Mouse (Mus musculus) c-Kit-negative CD71-positive TER-119-positive erythroid progenitor cells, embryonic 14.5 days (primary cell): ENCODE data around the gene Hoxb3.

Source experiments
- DNase-seq: peaks from one replicate; pipeline ENCODE4 v3.0.0-alpha.2; 2013; ENCODE audit warnings: low read depth, low spot score

Gene Hoxb3

DNA sequence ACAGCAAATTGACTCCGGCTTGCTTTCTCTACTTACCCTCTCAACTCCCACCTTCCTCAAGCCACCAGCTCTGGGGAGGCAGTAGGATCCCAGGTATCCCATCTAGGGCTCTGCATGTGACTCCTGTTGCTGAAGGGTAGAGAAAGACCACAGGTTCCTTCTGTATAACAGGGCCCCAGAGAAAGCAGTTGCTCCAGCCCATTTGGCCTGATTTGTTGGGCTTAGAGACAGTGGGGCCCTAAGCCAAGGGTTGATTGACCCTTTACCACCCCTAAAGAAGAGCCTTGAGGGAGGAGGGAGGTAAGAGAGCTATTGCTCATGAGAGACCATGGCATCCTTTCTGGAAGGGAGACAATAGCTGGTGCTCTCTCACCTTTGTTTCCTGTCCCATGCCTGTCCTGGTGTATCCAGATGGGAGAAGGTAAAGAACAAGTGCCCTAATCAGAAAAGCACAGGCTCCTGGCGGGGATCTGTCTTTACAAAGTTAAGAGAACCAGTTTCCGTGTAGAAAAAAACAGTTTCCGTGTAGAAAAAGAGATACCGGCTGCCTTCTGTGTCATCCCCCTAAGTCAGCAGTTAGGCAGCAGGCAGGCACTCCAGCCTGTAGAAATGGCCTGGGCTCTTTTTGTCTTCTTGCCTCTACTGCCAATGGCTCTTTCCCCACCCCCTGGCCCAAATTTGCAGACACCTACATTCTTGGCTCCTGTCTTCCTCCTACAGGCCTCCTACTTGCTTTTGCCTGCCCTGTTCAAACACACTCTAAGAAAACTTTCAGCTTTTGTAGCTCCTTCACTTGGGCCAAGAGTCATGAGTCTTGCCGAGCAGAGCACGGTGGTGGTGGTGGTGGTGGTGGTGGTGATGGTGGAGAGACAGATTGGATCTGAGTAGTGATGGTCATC is 16.1 kb downstream of the Hoxb3 start:
- no peak for DNase-seq

DNA sequence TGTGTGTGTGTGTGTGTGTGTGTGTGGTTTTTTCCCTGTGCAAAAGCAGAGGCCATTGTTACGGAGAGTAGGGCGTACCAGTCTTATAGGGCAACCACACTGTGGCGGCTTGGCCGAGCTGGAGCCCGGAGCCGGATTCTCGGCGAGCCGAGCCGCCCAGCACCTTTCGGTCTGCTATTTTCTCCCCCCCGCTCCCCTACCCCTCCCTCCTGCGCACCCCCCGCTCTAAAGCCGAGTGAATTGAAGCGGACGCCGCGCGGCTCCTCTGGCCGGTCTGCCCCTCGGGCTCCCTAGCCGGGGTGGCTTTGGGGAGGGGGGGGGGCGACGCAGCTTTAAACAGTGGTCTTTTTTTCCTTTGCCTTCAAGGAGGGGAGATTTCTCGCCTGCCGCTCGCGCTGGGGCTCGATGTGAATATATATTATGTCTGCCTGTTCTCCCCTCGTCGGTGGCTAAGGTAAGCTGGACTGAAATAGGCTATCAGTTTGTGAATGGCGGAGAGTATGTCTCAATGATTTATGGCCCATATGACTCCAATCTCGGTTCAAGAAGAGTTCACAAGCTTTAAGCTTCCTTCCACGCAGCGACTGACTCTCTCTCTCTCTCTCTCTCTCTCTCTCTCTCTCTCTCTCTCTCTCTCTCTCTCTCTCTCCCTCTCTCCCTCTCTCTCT is 17.7 kb downstream of the Hoxb3 start:
- DNase-seq, result no peak

DNA sequence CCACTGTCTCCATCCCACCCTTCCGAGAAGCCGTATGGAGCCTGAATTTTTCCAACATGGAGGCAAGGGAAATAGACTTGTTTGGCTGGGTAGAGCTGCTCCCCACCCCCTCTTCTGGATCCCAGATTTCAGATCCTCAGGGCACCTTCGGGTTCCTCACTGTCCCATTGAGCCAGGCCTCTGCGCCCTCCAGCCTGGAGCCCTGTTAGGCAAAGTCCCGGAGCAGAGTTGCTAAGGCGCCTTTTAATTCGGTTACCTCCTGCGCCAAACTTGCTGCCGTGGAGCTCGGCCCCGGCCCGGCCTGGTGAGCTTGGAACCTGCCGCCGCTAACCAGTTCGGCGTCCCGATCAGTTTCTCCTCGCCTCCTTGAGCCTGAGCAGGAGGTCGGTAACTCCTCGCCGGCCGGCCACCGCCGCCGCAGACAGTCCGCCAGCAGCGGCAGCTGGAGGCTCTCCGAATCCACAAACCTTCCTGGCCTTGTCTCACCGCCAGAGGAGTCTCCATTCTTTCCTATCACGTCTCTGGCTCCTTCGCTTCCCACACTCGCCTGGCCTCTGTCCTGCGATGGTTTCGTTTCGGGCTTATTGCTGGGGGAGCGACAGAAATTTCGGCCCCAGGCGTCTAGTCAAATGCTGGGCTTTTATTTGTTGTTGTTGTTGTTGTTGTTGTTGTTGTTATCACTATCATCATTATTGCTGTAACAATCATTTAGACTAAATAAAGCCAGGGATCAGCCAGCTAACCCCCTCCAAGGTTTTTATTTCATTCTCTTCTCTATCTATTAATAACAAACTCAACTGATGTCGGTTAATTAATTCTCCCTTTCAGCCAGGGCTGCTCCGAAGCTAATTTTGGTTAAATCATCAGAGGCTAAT is 18.8 kb downstream of the Hoxb3 start:
- DNase-seq, result no peak

DNA sequence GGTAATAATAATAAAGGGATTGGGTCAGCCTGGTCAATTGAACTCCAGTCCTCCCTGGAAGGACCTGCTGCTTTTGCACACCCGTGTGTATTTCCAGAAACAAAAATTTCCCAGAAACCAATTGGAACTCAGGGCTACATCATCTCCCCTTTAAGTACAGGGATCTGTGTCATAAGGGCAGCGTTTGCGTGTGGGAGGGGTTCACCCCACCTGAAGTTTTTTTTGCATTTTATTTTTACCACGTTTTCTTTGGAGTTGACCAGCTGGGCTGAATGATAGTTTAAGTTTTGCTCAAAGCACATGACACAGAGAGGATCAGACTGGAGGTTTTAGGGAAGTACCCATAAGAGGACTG is 19.4 kb downstream of the Hoxb3 start:
- DNase-seq, result no peak

DNA sequence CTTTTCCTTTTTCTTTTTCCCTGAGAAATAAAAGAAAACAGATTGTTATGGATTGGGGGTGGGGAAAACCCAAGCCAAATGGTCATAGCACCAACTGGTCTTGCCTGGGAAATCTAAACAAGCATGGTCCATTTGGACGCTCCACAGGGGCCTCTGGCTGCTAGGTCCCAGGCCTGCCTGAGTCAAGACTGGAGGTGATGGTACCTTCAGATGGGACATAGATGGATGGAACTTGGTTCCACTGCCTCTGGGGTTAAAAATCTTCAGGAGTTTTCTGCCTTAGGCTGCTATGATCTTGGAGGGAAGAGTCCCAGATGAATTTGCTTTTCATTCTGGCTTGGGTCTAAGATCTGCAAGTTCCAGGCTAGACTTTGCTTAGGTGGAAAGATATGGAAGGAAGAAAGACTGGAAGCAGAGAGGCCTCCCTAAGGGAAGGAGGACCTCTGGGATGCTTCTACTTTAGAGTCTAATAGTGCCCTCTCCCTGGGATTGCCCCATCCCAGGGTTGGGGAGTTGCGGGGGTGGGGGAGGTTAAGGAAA is 20.1 kb downstream of the Hoxb3 start:
- DNase-seq, result no peak

DNA sequence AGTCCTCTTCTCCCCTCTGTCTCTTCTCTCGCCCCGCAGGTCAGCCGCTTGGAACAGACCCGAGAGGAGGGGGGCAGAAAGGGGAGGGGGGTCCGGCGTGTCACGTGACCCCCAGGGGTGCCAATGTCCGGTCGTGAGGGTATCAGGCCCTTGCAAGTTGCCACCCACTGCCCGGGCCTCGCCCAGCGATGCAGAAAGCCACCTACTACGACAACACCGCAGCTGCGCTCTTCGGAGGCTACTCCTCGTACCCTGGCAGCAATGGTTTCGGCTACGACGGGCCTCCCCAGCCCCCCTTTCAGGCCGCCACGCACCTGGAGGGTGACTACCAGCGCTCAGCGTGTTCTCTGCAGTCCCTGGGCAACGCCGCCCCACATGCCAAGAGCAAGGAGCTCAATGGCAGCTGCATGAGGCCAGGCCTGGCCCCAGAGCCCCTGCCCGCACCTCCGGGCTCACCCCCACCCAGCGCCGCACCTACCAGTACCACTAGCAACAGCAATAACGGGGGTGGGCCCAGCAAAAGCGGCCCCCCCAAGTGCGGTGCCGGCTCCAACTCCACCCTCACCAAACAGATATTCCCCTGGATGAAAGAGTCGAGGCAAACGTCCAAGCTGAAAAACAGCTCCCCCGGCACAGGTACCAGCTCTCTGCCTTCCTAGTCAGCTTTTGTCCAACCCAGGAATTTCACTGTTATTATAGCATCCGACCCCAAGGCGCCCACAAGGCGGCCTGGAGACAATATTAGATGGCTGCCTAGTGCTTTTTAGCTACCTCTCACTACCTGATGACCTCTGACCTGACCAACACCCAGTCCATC is 21.1 kb downstream of the Hoxb3 start:
- DNase-seq, result no peak

DNA sequence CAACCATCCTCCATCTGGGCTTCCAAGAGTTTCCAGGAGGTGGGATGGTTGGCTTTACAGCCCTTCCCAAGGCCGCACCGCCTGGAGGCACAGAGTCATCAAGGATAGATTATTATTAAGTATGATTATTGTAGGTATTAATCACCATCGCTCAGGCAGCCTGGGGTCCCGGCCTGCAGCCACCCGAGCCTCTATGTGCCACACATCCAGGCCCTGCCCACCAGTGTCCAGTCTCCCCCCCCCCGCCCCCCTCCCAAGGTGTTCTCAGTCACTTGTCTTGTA is 21.7 kb downstream of the Hoxb3 start:
- no peak for DNase-seq

DNA sequence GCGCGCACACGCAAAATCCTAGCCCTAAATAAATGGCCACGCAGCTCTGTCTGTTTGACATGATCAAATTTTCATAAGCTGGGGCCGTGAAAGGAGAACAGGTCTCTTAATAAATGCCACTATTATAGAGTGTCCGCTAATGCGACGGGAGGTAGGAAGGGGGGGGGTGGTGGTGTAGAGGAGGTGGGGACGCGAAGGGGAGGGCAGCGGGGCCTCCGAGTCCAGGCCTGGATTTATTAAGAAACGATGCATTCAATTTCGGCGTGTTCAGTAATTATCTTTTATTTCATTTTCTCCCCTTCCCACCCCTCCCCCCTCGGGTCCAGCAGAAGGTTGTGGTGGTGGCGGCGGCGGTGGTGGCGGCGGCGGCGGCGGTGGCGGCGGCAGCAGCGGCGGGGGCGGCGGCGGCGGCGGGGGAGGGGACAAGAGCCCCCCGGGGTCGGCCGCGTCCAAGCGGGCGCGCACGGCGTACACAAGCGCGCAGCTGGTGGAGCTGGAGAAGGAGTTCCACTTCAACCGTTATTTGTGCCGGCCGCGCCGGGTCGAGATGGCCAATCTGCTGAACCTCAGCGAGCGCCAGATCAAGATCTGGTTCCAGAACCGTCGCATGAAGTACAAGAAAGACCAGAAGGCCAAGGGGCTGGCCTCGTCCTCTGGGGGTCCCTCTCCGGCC is 22.2 kb downstream of the Hoxb3 start:
- no peak for DNase-seq

DNA sequence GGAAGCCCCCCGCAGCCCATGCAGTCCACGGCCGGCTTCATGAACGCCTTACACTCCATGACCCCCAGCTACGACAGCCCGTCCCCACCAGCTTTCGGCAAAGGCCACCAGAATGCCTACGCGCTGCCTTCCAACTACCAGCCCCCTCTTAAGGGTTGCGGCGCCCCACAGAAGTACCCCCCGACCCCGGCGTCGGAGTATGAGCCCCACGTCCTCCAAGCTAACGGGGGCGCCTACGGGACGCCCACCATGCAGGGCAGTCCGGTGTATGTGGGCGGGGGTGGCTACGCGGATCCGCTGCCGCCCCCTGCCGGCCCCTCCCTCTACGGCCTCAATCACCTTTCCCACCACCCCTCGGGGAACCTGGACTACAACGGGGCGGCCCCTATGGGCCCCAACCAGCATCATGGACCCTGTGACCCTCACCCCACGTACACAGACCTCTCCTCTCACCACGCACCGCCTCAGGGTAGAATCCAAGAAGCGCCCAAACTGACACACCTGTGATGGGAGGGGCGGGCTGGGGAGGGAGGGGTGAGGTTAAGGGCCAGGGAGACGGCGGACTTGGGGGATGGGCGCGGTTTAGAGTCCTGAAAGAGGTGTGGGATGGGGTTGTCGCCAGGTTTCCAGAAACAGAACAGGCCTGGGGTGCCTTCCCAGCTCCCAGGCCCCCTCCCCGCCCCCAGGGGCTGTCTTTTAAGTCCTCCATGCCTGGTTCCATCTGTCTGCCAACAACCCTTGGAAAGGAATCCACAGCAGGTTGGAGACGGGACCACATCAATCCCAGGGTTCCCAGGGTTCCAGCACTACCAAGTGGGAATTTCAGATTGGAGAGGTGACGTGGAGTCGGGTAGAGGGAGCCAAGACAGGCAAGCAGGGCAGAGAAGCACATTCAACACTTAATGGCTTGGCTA is 23.0 kb downstream of the Hoxb3 start:
- no peak for DNase-seq

DNA sequence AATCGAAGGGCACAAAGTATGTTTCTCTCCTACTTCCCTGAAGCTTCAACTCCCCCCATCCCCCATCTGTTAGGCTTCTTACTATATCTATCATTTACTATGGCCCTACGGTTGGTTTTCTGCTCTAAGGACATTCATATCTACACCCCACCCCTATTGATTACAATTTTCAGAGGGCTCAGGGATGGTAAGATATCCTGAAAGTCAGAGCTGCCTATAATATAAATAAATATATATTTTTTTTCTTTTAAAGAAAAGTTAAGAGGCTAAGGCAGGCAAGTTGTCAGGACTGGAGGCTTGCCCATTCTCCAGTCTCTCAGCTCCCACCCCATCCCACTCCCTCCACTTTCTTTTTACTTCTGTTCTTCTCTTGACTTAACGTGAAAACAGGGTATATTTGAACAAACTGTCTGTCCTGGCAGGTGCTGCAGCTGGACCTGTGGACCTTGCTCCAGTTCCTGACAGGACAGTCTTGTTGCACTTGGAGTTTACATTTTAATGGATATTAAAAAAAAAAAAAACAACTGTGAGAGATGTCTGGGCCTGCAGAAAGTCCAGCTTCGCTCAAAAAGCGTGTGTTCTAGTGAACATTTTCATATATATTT is 23.9 kb downstream of the Hoxb3 start:
- DNase-seq, result no peak

DNA sequence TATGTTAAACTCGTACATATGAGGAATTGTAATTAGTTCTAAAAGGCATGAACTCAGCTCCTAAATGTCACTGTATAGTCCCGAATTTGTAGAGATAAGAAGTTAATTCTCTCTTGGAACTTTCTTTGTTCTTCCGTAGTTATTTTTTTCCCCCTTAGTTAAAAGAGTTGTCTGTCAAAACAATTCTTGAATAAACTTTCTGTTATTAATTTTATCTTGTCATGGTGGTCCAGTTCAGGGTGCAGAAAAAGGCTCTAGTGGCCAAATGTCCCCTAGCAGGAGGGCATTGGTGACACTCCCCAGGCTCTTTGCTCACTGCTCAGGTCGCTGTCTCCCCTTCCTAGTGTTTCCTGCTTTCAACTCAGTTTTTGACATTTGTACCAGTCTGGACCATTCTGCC is 24.6 kb downstream of the Hoxb3 start:
- DNase-seq, result no peak

DNA sequence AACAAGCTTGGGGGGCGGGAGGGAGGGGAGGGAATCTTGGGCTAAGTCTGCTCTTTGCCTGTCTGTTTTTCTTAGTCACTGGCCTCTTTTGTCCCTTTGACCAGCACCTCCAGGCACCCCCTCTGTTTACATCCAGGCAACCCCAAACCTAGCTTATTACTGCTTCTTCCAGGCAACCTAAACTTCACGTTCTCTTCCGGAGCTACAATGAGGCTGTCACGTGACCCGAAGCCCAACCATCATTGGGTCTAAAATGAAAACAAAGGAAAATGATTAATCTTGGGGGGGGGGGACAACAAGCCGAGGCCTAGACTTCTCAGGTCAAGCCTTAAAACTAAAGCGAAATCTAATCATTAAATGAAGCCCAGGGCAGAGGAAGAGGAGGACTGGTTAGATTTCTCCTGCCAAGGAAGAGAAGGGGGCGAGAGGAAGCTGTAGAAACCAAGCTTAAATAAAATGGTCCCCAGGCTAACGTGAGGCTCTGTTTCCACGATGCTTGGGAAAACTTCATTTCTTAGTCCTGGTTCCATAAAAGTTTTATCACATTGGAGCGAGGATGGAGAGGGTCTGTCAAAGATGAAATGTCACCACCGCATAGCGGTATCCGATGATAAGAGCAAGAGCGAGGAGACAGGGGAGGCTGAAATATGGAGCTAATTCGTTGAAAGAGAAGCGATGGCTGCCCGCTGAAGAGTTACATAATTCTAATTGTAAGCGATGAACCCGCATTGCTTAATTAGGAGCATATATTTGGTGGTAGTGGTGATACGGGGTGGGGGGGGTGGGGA is 25.2 kb downstream of the Hoxb3 start:
- DNase-seq, result no peak

DNA sequence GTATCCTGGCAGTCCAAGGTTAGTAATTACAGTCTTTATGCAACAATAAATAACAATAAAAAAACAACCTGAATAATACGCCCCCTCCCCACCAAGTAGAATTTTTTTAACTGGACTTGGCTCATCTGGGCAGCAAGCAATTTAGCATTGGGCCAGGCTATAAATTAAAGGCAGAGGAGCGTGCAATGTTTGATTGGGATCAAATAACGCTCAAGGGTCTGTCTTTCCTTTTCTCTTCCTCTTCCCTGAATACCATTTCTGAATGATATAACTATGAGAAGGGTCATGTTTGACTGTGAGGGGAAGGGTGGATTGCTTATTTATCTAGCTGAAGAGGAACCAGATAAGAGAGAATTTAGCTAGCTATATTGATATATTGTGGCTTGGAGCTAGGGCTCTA is 25.9 kb downstream of the Hoxb3 start:
- no peak for DNase-seq

DNA sequence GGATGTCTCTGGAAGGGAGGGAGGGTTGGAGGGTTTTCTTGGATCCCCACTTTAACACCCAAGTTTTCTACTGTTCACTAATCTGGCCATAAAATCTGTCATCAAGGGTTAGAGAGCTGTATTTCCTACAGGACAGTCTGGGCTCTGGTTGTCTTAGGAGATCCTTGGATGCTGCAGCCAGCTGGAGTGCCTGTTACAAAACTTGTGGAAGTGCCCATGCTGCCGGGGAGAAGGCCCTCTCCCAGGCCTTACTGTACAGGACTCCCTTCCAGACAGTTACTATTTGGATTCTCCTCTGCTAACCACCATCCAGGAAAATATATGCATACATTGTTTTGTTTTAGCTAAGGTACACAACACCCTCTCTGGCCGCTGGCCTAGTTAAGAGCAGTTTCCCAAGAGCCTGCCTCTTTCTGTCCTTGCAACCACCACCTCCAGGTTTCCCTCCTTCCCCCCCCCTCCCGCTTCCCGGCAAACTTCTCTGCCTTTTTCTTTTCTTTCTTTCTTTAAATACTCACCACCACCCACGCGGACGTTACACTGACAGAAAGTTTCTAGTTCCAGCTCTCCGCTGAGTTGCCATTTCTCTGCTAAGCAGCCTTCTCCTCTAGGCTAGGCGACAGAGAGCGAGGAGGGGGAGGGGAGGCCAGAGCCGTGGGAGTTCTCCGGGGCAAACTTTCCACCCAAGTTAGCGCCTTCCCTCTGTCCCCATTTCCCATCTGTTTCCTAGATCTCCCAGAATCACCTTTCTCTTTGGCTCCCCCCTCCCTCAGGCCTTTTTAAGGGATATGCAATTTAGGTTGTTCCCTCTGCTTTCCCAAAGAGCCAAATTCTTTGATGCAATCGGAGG is 26.6 kb downstream of the Hoxb3 start:
- no peak for DNase-seq

DNA sequence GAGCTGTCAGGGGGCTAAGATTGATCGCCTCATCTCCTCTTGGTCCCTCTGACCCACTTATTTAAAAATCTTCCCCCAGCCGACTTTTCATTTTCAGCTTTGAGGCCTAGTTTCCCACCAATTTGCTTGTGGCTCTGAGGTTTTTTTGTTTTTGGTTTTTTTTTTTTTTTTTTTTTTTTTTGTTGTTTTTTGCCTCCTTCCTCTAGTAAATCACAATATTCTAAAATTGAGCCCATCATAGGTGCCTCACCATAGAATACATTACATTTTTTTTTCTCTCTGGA is 27.2 kb downstream of the Hoxb3 start, which contains the start of gene Hoxb2:
Gene Hoxb2 (plus strand): TSS at position 185 of the 284 bp plus-strand sequence.
- DNase-seq, result no peak

DNA sequence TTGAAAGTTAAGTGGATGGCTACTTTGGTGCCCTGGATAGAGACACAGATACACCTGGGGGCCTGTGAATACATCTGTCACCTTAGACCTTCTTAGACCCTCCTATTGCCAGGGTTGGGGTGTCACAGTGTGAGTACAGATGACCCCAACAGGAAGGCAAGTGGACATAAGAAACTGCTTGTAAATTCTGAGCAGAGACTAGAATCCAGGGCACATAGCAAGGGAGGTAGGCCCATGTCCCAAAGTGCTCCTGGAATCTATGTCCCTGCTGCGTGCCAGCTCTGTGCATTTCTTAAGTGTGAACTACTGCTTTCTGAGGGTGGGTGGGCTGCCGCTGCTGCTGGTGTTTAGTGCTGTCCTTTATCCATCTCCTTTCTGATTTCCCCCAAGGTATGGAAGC is 27.7 kb downstream of the Hoxb3 start:
- DNase-seq, result no peak

DNA sequence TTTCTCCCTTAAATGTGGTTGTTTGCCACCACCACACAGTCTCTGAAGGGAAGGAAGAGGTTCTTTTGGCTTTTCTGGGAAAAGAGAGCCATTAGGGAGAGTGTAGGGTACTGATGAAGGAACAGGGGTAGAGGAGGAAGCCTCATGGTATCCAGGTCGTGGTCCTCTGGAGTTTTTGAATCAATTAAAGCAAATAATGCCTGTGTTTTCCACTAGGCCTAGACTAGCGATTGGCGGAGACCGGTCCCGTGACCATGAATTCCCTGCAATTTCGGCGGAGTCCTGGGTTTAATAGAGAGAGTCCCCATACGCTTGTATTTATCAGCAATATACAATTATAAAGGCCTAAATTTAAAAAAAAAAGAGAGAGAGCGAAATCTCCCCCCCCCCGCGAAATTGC is 28.2 kb downstream of the Hoxb3 start:
- DNase-seq, result no peak

DNA sequence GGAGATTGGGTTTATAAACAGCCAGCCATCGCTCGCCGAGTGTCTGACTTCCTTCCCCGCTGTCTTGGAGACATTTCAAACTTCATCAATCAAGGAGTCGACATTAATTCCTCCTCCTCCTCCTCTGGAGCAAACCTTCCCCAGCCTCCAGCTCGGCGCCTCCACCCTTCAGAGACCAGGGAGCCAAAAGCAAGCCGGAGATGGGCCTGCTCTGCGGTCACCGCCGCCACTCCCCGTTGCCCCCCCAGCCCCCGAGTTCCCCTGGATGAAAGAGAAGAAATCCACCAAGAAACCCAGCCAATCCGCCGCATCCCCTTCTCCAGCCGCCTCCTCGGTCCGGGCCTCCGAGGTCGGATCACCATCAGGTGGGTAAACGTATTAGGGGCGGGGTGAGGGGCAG is 28.7 kb downstream of the Hoxb3 start:
- no peak for DNase-seq
